Mouse (Mus musculus) cerebellum, postnatal 14 days (tissue): ENCODE data around the gene Scmh1.
A peak's percentile ranks its signal among the peaks of the same experiment; 100 is the strongest.

Experiments
- DNase-seq, 2 experiments: peaks; one replicate each; pipeline ENCODE4 v3.0.0; 2021; ENCODE audit warnings: mixed read lengths in 2 of 2

Gene Scmh1

GRCm38 (mm10) chr4:120406639-120407273 lies 1.7 kb downstream of the Scmh1 start:
- no peak for DNase-seq

GRCm38 (mm10) chr4:120418053-120418452 lies 13.0 kb downstream of the Scmh1 start:
- no peak for DNase-seq

GRCm38 (mm10) chr4:120420193-120420592 lies 15.1 kb downstream of the Scmh1 start:
- peak; percentile 17 to 44 for DNase-seq

- peak; percentile 49 to 67 for DNase-seq
These were observed 15.6 kb downstream of the Scmh1 start for GRCm38 (mm10) chr4:120420685-120421084.

GRCm38 (mm10) chr4:120430601-120431000 lies 25.5 kb downstream of the Scmh1 start:
- peak; percentile 27 to 41 for DNase-seq

GRCm38 (mm10) chr4:120432599-120433373 lies 27.7 kb downstream of the Scmh1 start:
- DNase-seq: no peak

GRCm38 (mm10) chr4:120461741-120462140 lies 56.7 kb downstream of the Scmh1 start:
- DNase-seq: no peak

GRCm38 (mm10) chr4:120472946-120473345 lies 67.9 kb downstream of the Scmh1 start:
- no peak for DNase-seq

GRCm38 (mm10) chr4:120487707-120488106 lies 82.6 kb downstream of the Scmh1 start:
- DNase-seq: no peak

GRCm38 (mm10) chr4:120506955-120507354 lies 101.9 kb downstream of the Scmh1 start:
- no peak for DNase-seq

- DNase-seq: no peak
These were observed 106.1 kb downstream of the Scmh1 start for GRCm38 (mm10) chr4:120511203-120511602.

- DNase-seq: no peak
These were observed 109.3 kb downstream of the Scmh1 start for GRCm38 (mm10) chr4:120514366-120514765.

GRCm38 (mm10) chr4:120516491-120516890 lies 111.4 kb downstream of the Scmh1 start:
- no peak for DNase-seq

- DNase-seq: no peak
These were observed 111.8 kb downstream of the Scmh1 start for GRCm38 (mm10) chr4:120516907-120517306.

- no peak for DNase-seq
These were observed 112.3 kb downstream of the Scmh1 start for GRCm38 (mm10) chr4:120517335-120517734.

GRCm38 (mm10) chr4:120521761-120522160 lies 116.7 kb downstream of the Scmh1 start:
- DNase-seq: no peak

- no peak for DNase-seq
These were observed 117.3 kb downstream of the Scmh1 start for GRCm38 (mm10) chr4:120522351-120522750.

- no peak for DNase-seq
These were observed 118.0 kb downstream of the Scmh1 start for GRCm38 (mm10) chr4:120523092-120523491.

- no peak for DNase-seq
These were observed 123.1 kb downstream of the Scmh1 start for GRCm38 (mm10) chr4:120528171-120528570.

- no peak for DNase-seq
These were observed 126.9 kb downstream of the Scmh1 start, which contains the start of gene Slfnl1 for GRCm38 (mm10) chr4:120531986-120532385. Gene Slfnl1 (plus strand): TSS chr4:120532231.

GRCm38 (mm10) chr4:120538664-120539063 lies 133.6 kb downstream of the Scmh1 start:
- no peak for DNase-seq

- DNase-seq: no peak
These were observed 139.8 kb downstream of the Scmh1 start for GRCm38 (mm10) chr4:120544896-120545295.

- no peak for DNase-seq
These were observed 151.5 kb downstream of the Scmh1 start for GRCm38 (mm10) chr4:120556592-120556991.

GRCm38 (mm10) chr4:120565726-120566125 lies 160.6 kb downstream of the Scmh1 start:
- no peak for DNase-seq
